Mouse (Mus musculus): ENCODE measurements around the gene Gm14327.
"Not testable (repeated sequence)": the region's sequence is repeated elsewhere in the genome, so short reads cannot be mapped to it uniquely, and the experiment has no call there.

The Gm14327 gene

GRCm38 (mm10) chr2:177897046-177897578 lies at the start of gene Gm14327:
Gene Gm14327, plus strand, starts transcription at chr2:177897096.
- DNase-seq (ENCODE audit: low spot score in 2 of 2): not testable (repeated sequence)

- not testable (repeated sequence) for DNase-seq (ENCODE audit: low spot score in 2 of 2)
Observed at GRCm38 (mm10) chr2:177862254-177862653, 34.6 kb upstream of the Gm14327 start.

GRCm38 (mm10) chr2:177887743-177888142 lies 9.2 kb upstream of the Gm14327 start:
- not testable (repeated sequence) for DNase-seq (ENCODE audit: low spot score in 2 of 2)

GRCm38 (mm10) chr2:177898171-177898570 lies 1.3 kb downstream of the Gm14327 start:
- not testable (repeated sequence) for DNase-seq (ENCODE audit: low spot score in 2 of 2)

GRCm38 (mm10) chr2:177903276-177903675 lies 6.4 kb downstream of the Gm14327 start:
- DNase-seq (ENCODE audit: low spot score in 2 of 2): not testable (repeated sequence)

GRCm38 (mm10) chr2:177925563-177926103 lies 28.7 kb downstream of the Gm14327 start, which contains the start of gene Zfp972:
Gene Zfp972, minus strand, starts transcription at chr2:177925613.
- DNase-seq (ENCODE audit: low spot score in 2 of 2): not testable (repeated sequence)

Data from spleen, postnatal 14 days (tissue).